In the genomic region with DNA sequence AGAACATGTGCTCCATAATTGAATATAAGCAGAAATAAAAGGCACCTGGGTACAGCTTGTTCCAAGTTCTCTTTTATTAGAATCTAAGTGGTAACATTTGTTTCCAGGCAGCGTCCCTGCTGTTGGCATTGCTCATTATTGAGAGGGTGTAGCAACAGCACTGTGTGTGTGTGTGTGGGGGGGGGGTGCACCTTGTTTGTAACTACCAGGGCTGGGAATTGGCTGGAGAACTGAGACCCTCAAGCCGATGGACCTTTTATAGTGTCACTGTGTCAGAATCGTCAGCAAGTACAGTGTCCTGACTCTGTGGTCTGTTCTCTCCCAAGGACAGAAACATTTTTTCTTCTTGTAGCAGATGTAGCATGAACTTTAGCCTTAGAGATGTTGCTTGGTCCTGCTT, we compare ENCODE assay signal across 23 mouse cellular contexts.
DNase-seq lines count a peak whose midpoint lies in the region; ATAC-seq and TF ChIP-seq lines count a peak whose summit lies in the region.
"Had no signal": no experiment of that assay in that cellular context is flagged by ENCODE, and none has a peak within 500 bp of the region (broad histone marks: within the 10 kb centered on the region; RNA-seq: fewer than 3 reads in every experiment).

No protein-coding gene starts in this region.

- no peak overlapping the region for H3K9ac ChIP-seq in limb, embryonic 13.5 days
- no peak overlapping the region for H3K9ac ChIP-seq in intestine, embryonic 15.5 days
- no peak overlapping the region for H3K9ac ChIP-seq in heart, embryonic 12.5 days
- H3K9ac ChIP-seq: embryonic facial prominence, embryonic 12.5 days; forebrain, embryonic 12.5 days; hindbrain, embryonic 12.5 days; hindbrain, embryonic 15.5 days had no signal

- H3K27me3 ChIP-seq in limb, embryonic 10.5 days (ENCODE audit: low read depth, poor library complexity, severe bottlenecking) = no peaks in the 10 kb centered on the region
- H3K27me3 ChIP-seq in limb, embryonic 13.5 days = no peaks in the 10 kb centered on the region
- no peaks in the 10 kb centered on the region for H3K27me3 ChIP-seq in intestine, embryonic 15.5 days (replicated peaks)
- H3K27me3 ChIP-seq in heart, embryonic 12.5 days (replicated peaks) = no peaks in the 10 kb centered on the region
- H3K27me3 ChIP-seq: embryonic facial prominence, embryonic 12.5 days; hindbrain, embryonic 12.5 days; hindbrain, embryonic 15.5 days had no signal

- H3K4me2 ChIP-seq in limb, embryonic 13.5 days (replicated peaks) = no peak overlapping the region
- H3K4me2 ChIP-seq in intestine, embryonic 15.5 days (replicated peaks) = no peak overlapping the region
- H3K4me2 ChIP-seq in heart, embryonic 12.5 days = no peak overlapping the region
- H3K4me2 ChIP-seq: embryonic facial prominence, embryonic 12.5 days; forebrain, embryonic 12.5 days; hindbrain, embryonic 12.5 days; hindbrain, embryonic 15.5 days had no signal

- H3K4me1 ChIP-seq in limb, embryonic 10.5 days = peaks cover 70% of the 10 kb centered on the region
- peaks cover 53% of the 10 kb centered on the region for H3K4me1 ChIP-seq in limb, embryonic 13.5 days
- H3K4me1 ChIP-seq in lung, adult 2 months (ENCODE audit: control insufficient read depth, insufficient read depth, low read length) = no peaks in the 10 kb centered on the region
- H3K4me1 ChIP-seq in intestine, embryonic 15.5 days (replicated peaks) = no peaks in the 10 kb centered on the region
- H3K4me1 ChIP-seq in heart, embryonic 12.5 days (replicated peaks) = no peaks in the 10 kb centered on the region
- H3K4me1 ChIP-seq: forebrain, embryonic 12.5 days; hindbrain, embryonic 15.5 days had no signal

- no peak overlapping the region for H3K4me3 ChIP-seq in layer of hippocampus, adult 2 months
- H3K4me3 ChIP-seq in limb, embryonic 10.5 days = no peak overlapping the region
- no peak overlapping the region for H3K4me3 ChIP-seq in limb, embryonic 13.5 days
- no peak overlapping the region for H3K4me3 ChIP-seq in lung, adult 2 months (replicated peaks; ENCODE audit: extremely low read depth, low read depth, low read length)
- H3K4me3 ChIP-seq in intestine, embryonic 15.5 days (replicated peaks) = no peak overlapping the region
- H3K4me3 ChIP-seq in heart, embryonic 12.5 days = no peak overlapping the region
- H3K4me3 ChIP-seq: embryonic facial prominence, embryonic 12.5 days; erythroblast, embryonic 14.5 days; forebrain, embryonic 12.5 days; heart, adult 2 months; heart, embryonic 10.5 days; hindbrain, embryonic 12.5 days; hindbrain, embryonic 15.5 days had no signal

- TF ChIP-seq POLR2A in lung, adult 2 months (IDR thresholded peaks at IDR 0.05; ENCODE audit: borderline replicate concordance, extremely low read depth, low read depth, low read length) = no peak

- no peaks in the 10 kb centered on the region for H3K36me3 ChIP-seq in limb, embryonic 10.5 days
- no peaks in the 10 kb centered on the region for H3K36me3 ChIP-seq in limb, embryonic 13.5 days
- no peaks in the 10 kb centered on the region for H3K36me3 ChIP-seq in intestine, embryonic 15.5 days
- no peaks in the 10 kb centered on the region for H3K36me3 ChIP-seq in heart, embryonic 12.5 days
- H3K36me3 ChIP-seq: embryonic facial prominence, embryonic 12.5 days; forebrain, embryonic 12.5 days; heart, embryonic 10.5 days; hindbrain, embryonic 12.5 days; hindbrain, embryonic 15.5 days had no signal

- no peaks in the 10 kb centered on the region for H3K9me3 ChIP-seq in limb, embryonic 10.5 days (replicated peaks)
- no peaks in the 10 kb centered on the region for H3K9me3 ChIP-seq in limb, embryonic 13.5 days
- no peaks in the 10 kb centered on the region for H3K9me3 ChIP-seq in intestine, embryonic 15.5 days
- no peaks in the 10 kb centered on the region for H3K9me3 ChIP-seq in heart, embryonic 12.5 days (replicated peaks)
- H3K9me3 ChIP-seq: embryonic facial prominence, embryonic 12.5 days; forebrain, embryonic 12.5 days; heart, embryonic 10.5 days; hindbrain, embryonic 12.5 days; hindbrain, embryonic 15.5 days had no signal

- peak; percentile 9 for DNase-seq in layer of hippocampus, adult 9-11 months
- DNase-seq in layer of hippocampus, adult 2 months (ENCODE audit: low spot score in 2 of 2) = no peak
- DNase-seq in limb, embryonic 10.5 days (ENCODE audit: low spot score) = peak; percentile 60
- DNase-seq in lung, adult 2 months = no peak
- DNase-seq: adrenal gland, adult 8-10 months; adrenal gland, postnatal 25 days; cerebellum, adult 18-20 months; cerebellum, adult 9-10 months; cerebellum, postnatal 14 days; gastrocnemius, postnatal 10 days; gastrocnemius, postnatal 36 days; heart, adult 2 months had no signal

- 47% methylated on average over 3 of the region's 3 CpGs for WGBS in limb, embryonic 10.5 days
- 22% methylated on average over 3 of the region's 3 CpGs for WGBS in limb, embryonic 13.5 days
- 82% methylated on average over 3 of the region's 3 CpGs for WGBS in lung, adult 2 months
- 64% methylated on average over 3 of the region's 3 CpGs for WGBS in intestine, embryonic 15.5 days
- 68% methylated on average over 3 of the region's 3 CpGs for WGBS in heart, embryonic 12.5 days

- H3K27ac ChIP-seq in layer of hippocampus, adult 2 months = no peak overlapping the region
- peak overlapping the region; percentile 78 for H3K27ac ChIP-seq in limb, embryonic 10.5 days
- H3K27ac ChIP-seq in limb, embryonic 13.5 days = peak overlapping the region; percentile 69; the same call in 1 of the 2 replicates
- no peak overlapping the region for H3K27ac ChIP-seq in intestine, embryonic 15.5 days
- no peak overlapping the region for H3K27ac ChIP-seq in heart, embryonic 12.5 days (ENCODE audit: poor library complexity, severe bottlenecking)
- H3K27ac ChIP-seq: embryonic facial prominence, embryonic 12.5 days; forebrain, embryonic 12.5 days; heart, adult 2 months; heart, embryonic 10.5 days; hindbrain, embryonic 12.5 days; hindbrain, embryonic 15.5 days had no signal

- TF ChIP-seq CTCF in layer of hippocampus, adult 2 months (conservative IDR thresholded peaks at IDR 0.05) = no peak
- no peak for TF ChIP-seq CTCF in lung, adult 2 months (IDR thresholded peaks at IDR 0.05; ENCODE audit: insufficient read depth, low read length)

- ATAC-seq in limb, embryonic 13.5 days (ENCODE audit: low FRiP score, low read depth) = no peak
- no peak for ATAC-seq in intestine, embryonic 15.5 days
- ATAC-seq in heart, embryonic 12.5 days (ENCODE audit: insufficient number of reproducible peaks, low FRiP score) = no peak
- ATAC-seq: activated CD4-positive, CD25-positive, alpha-beta regulatory T cell, adult 4 months; forebrain, embryonic 16.5 days had no signal

Comparison
In these comparisons a context has a peak if more than half of its experiments do, and no peak if none do; other contexts are left out.
1. DNase-seq: peak in layer of hippocampus, adult 9-11 months (single experiment) and limb, embryonic 10.5 days (single experiment); none in layer of hippocampus, adult 2 months (0 of 2) and lung, adult 2 months (single experiment).
2. H3K27ac ChIP-seq: peak in limb, embryonic 10.5 days (single experiment) and limb, embryonic 13.5 days (single experiment); none in layer of hippocampus, adult 2 months (single experiment), intestine, embryonic 15.5 days (single experiment) and heart, embryonic 12.5 days (single experiment).